In the genomic region with DNA sequence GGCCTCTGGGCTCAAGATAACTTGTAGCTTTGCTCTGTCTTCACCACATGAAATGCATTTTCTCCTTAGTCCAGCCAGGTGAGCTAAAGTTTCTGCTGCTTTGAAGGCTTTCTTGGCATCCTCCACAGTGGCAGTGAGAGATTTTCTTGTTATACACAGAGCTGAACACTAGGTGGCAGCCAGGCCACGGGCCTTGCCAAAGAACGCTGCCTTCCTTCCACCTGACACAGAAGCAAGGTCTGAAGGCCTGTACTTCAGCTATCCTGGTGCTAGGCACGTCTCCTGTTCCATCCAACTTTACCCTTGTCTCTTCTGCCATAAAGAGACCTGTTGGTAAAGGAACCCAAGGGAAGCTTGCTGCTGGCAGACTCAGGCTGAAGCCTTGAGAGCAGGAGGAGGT, we compare ENCODE assay signal across 9 mouse cellular contexts. TPM values are rescaled to one million over a fixed set of nuclear protein-coding genes. Genes with fewer than 3 reads are reported as not detected.
DNase-seq lines count a peak whose midpoint lies in the region; ATAC-seq and TF ChIP-seq lines count a peak whose summit lies in the region.
"Had no signal": no experiment of that assay in that cellular context is flagged by ENCODE, and none has a peak within 500 bp of the region (broad histone marks: within the 10 kb centered on the region; RNA-seq: fewer than 3 reads in every experiment).

No protein-coding gene starts in this region.

- H3K27me3 ChIP-seq in E14TG2a.4 (ENCODE audit: insufficient read depth, low read length): no peaks in the 10 kb centered on the region
- H3K27me3 ChIP-seq: limb, embryonic 12.5 days had no signal

- ATAC-seq in activated CD4-positive, CD25-positive, alpha-beta regulatory T cell, adult 4 months: no peak

- DNase-seq in R1 (ENCODE audit: low read depth, low spot score): peak; percentile 54
- DNase-seq in embryo, embryonic 10.5 days (ENCODE audit: low spot score): peak; percentile 67
- DNase-seq in heart, postnatal 14 days: peak; percentile 30 to 57
- peak; percentile 61 to 73 for DNase-seq in layer of hippocampus, adult 2 months (ENCODE audit: low spot score in 2 of 2)
- DNase-seq in lung, postnatal 4 days: peak; percentile 27 to 50
- peak; percentile 62 to 67 for DNase-seq in right cerebral cortex, adult 2 months (ENCODE audit: low spot score in 2 of 2)

- H3K27ac ChIP-seq in layer of hippocampus, adult 2 months: no peak overlapping the region
- H3K27ac ChIP-seq: limb, embryonic 12.5 days had no signal

- H3K4me3 ChIP-seq in E14TG2a.4 (replicated peaks; ENCODE audit: low read length): no peak overlapping the region
- no peak overlapping the region for H3K4me3 ChIP-seq in layer of hippocampus, adult 2 months
- H3K4me3 ChIP-seq: limb, embryonic 12.5 days had no signal

- peak; percentile 59 for TF ChIP-seq CTCF in E14TG2a.4 (conservative IDR thresholded peaks at IDR 0.05; ENCODE audit: low read length)
- peak; percentile 92 for TF ChIP-seq CTCF in layer of hippocampus, adult 2 months (conservative IDR thresholded peaks at IDR 0.05)

- intact Hi-C loops in heart, postnatal 14 days (cut with DNase I): loop anchor here (2.0 to 10.0 kb wide), 2 partner anchors 274 to 364 kb away; no protein-coding TSS in a partner anchor

- H3K9me3 ChIP-seq in E14TG2a.4 (ENCODE audit: low read length): no peaks in the 10 kb centered on the region
- H3K9me3 ChIP-seq: limb, embryonic 12.5 days had no signal

- H3K36me3 ChIP-seq in E14TG2a.4 (ENCODE audit: insufficient read depth, low read length): no peaks in the 10 kb centered on the region
- H3K36me3 ChIP-seq: limb, embryonic 12.5 days had no signal

- no peaks in the 10 kb centered on the region for H3K4me1 ChIP-seq in E14TG2a.4 (replicated peaks; ENCODE audit: low read depth, low read length)
- H3K4me1 ChIP-seq: limb, embryonic 12.5 days had no signal

RNA-seq across cellular contexts. Expression of a gene that starts 14.1 kb away (rescaled TPM):
- not detected for total RNA-seq in heart, postnatal 14 days (2021)
- not detected for total RNA-seq in layer of hippocampus, adult 2 months (2021)
- not detected for polyA plus RNA-seq in activated CD4-positive, CD25-positive, alpha-beta regulatory T cell, adult 4 months (2017; shearing (Covaris generic))
- polyA plus RNA-seq: limb, embryonic 12.5 days had no signal
